Mouse (Mus musculus) embryonic facial prominence, embryonic 14.5 days (tissue): ENCODE results near the gene Arpc2. TPM values are rescaled to one million over a fixed set of nuclear protein-coding genes. Genes with fewer than 3 reads are reported as not detected.
A peak's percentile ranks its signal among the peaks of the same experiment; 100 is the strongest.

Experiments
- microRNA counts: library from miRNA; unstranded; fragments of <30 nt; microRNA quantifications from one replicate; lab custom pipeline; 2017
- microRNA-seq: library from miRNA; unstranded; fragments of <30 nt; microRNA quantifications from one replicate; pipeline ENCODE4, GENCODE M21; 2016; ENCODE audit warnings: borderline number of aligned reads
- polyA plus RNA-seq: library from polyadenylated mRNA; unstranded; fragments of >200 nt; fragmentation: Nextera tagmentation; extraction: Ambion mirVana; gene quantifications from 2 replicates; pipeline ENCODE4 v1.2.1, GENCODE M21; 2014

The Arpc2 gene
- polyA plus RNA-seq, 1 experiment from 2014 or later = 341 TPM

MicroRNAs within 50 kb of the gene (microRNA counts, 519-probe panel; counts per million panel counts)
- 2,145 counts per million, percentile 25 among the panel's probes with 10 or more counts for microRNA mmu-miR-1928 (lab: Ali Mortazavi, UCI)

Small RNA genes within 50 kb of the gene (microRNA-seq; reads per million reads assigned to microRNA genes)
- not detected for gene Mir1928

Other genes starting within 250 kb of the Arpc2 start
- gene Tns1, start 111.6 kb upstream of the Arpc2 start, polyA plus RNA-seq = 51.5 and 58.5 TPM in 2 replicates
- gene Rufy4, start 110.5 kb upstream of the Arpc2 start, polyA plus RNA-seq = 0.37 and 0.72 TPM in 2 replicates
- gene Cxcr2, start 82.1 kb upstream of the Arpc2 start, polyA plus RNA-seq = 0.10 and 0.11 TPM in 2 replicates
- not detected in 2 replicates for gene Cxcr1, start 41.5 kb upstream of the Arpc2 start, polyA plus RNA-seq
- 0.20 and 0.21 TPM in 2 replicates for gene Gpbar1, start 42.5 kb downstream of the Arpc2 start, polyA plus RNA-seq
- gene Aamp, start 48.7 kb downstream of the Arpc2 start, polyA plus RNA-seq = 214 and 224 TPM in 2 replicates
- 119 and 133 TPM in 2 replicates for gene Pnkd, start 48.8 kb downstream of the Arpc2 start, polyA plus RNA-seq
- 35.4 and 35.6 TPM in 2 replicates for gene Tmbim1, start 69.5 kb downstream of the Arpc2 start, polyA plus RNA-seq
- 0.43 and 0.95 TPM in 2 replicates for gene Catip, start 126.0 kb downstream of the Arpc2 start, polyA plus RNA-seq
- gene Slc11a1, start 139.1 kb downstream of the Arpc2 start, polyA plus RNA-seq = 5.6 and 5.7 TPM in 2 replicates
- 83.7 and 92.8 TPM in 2 replicates for gene Ctdsp1, start 155.4 kb downstream of the Arpc2 start, polyA plus RNA-seq
- 0.13 TPM in 1 of 2 replicates, not detected in the other for gene Vil1, start 173.3 kb downstream of the Arpc2 start, polyA plus RNA-seq